Mouse (Mus musculus) thymus, postnatal 36 days (tissue): Measurements from ENCODE around the gene Sdk2.
A peak's percentile ranks its signal among the peaks of the same experiment; 100 is the strongest.

Source experiments
- DNase-seq, 2 experiments: peaks; one replicate each; pipeline ENCODE4 v3.0.0; 2022; ENCODE audit warnings: mixed read lengths in 2 of 2

Sdk2 gene

DNA sequence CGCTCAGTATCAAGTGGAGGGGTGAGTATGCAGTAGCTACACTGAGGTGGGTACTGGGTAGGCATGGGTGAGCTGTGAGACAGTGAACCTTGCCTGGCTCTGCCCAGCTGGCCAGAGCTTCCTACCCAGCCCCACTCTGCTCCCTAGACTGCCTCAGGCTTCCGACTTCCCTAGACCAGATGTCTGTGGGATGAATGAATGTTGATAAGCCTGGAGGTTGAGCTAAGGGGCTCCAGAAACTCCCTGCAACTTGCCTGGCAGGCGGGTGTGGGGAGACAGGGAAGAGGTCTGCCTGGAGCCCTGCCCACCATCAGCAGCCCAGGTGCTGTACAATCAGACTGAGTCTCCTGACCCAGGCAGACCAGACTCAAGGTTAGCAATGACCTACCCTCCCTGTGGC, 139.0 kb downstream of the Sdk2 start:
- no peak for DNase-seq

DNA sequence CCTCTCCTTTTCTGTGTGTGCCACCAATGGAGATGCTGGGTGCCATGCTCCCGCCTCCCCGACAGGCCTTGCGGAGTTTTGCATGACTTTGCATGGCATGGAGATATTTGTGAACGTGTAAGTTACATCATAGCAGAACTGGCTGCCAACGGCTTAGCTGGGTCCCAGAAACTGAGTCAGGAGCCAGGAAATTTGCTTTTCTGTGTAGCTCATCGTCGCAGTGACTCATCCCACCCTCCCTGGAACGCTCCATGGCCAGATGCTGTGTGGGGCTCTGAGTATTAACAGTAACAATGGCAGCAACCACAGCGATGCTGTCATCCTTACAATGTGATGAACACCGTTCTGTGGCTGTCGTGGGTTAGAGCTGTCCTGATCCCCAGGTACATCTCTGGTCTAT, 139.6 kb downstream of the Sdk2 start:
- DNase-seq = no peak

DNA sequence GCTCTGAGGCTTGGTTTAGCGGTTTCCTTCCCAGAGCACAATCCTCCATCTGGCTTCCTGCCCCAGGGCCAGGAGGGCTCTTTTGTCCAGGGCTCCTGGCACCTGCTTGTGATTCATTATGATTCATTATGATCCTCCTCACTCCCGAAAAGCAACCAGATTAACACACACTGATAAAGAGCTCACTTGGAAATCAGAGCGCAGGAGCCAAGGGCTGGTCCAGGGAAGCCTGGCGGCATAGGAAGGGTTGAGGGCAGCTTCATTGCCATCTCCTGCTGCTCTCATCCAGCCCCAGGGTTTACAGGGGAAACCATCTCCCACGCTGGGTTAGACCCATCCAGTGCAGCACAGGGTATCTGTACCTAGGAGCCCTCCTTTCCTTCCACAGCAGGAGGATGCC, 143.7 kb downstream of the Sdk2 start:
- DNase-seq = no peak

DNA sequence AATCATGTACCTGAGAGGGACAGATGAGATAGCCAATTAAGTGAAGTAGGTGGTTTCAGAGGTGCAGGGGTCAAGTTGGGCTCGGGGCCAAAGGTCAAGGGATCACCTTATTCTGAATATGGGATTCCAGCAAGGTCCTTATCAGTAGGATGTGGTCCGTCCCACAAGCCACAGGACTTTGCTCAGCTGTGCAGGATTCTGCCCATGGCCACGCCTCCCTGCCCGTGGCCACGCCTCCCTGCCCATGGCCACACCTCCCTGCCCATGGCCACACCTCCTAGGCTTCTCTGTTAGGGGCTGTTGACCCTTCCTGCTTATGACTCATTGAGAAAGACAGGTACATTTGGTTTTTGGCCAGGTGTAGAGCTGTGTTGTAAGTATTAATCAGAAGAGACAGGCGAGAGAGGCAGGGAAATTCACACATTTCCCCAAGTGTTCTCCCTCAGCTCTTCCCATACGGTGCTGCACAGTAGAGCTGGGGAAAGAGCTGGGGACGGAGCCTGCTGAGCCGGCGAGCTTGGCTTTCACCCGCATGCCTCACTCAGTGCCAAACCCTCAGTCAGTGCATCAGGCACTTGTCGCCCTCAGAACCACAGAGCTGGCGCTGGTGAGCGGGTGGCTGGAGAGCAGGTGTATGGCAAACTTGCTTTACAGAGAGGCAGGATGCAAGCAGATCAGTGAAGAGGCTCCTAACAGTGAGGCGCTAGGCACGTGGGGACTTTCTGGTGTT, 163.6 kb downstream of the Sdk2 start:
- no peak for DNase-seq

DNA sequence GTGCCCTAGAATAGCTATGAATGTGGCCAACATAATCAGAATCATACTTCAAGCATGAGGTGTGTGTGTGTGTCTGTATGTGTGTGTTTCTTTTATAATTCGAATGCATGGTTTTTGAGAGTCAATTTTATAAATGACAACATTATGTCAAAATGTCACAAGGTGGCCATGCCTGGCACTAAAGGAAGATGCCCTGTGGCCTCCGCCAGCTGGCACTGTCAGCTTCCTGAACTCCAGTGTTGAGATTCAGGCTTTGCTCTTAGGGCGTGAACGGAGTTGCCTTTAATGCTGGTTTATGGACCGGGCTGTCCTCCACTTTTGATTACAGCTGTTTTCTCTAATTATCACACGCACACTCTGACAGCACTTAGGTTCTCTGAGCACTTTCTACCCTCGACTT, 164.9 kb downstream of the Sdk2 start:
- DNase-seq = no peak

DNA sequence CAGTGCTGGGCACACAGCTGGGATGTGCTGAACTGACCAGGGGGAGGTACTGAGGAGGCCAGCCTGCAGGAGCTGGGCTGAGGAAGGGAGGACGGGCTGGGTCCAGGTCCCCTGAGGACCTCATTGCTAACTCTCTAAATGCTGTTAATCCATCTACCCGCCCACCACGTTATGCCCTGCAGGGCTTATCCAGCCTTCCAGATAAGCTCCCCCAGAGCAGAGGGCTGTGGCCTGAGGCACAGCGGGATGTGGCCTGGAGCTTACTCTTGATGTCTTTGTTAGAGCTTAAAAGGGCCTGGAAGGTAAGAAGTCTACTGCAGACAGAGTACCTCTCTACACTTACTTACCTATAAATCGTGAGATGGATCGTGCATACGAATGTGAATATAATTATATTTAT, 168.2 kb downstream of the Sdk2 start:
- no peak for DNase-seq

DNA sequence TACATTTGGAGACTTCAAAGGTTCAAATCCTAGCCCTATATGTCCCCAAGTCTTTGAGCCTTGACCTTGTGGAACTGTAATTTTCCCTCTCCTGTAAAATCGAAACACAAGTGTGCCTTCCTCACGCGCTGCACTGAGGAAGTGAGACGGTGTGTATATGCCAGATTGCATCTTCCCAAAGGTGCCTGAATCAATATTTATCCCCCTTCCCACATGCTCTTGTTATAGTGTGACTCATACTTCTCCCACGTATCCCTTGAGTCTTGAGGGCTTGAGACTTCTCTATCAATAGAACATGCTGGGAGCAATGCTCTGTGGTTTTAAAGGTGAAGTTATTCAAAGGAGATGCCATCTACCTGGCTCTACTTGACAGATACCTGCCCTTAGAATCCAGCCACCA, 170.8 kb downstream of the Sdk2 start:
- DNase-seq = no peak

DNA sequence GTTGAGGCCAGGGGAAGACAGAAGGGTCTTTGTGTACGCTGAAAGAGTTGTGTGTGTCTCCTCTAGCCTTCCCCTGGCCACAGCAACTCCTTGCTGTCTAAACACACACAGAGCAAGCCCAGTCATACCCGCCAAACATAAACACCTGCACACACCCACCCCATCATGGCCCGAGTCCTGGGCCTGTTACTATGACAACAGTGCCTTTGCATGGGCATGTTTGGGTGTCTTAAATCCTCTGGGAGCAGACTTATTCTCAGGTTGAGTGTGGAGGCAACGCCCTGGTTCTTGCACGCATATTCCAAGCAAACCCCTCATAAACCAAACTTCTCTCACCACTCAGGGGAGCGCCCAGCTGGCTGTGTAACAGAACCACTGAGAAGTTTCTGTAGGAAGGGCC, 173.9 kb downstream of the Sdk2 start:
- DNase-seq = no peak

DNA sequence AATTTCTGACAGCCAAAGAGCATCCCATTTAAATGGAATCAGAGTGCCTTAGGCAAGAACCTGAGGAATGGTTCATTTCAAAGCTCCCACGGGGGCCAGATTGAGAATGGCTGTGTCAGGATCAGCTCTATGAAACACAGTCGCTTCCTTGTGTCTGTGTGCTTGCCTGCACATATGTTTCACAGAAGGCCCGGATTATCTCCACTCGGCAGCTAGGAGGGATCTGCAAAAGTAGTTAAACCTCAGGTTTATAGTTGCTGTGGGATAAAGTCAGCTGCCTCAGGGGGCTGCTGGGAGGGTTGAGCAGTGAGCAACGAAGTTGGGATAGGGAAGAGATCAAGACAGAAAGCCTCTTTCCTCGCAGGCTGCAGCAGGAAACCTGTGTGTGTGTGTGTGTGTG, 174.8 kb downstream of the Sdk2 start:
- no peak for DNase-seq

DNA sequence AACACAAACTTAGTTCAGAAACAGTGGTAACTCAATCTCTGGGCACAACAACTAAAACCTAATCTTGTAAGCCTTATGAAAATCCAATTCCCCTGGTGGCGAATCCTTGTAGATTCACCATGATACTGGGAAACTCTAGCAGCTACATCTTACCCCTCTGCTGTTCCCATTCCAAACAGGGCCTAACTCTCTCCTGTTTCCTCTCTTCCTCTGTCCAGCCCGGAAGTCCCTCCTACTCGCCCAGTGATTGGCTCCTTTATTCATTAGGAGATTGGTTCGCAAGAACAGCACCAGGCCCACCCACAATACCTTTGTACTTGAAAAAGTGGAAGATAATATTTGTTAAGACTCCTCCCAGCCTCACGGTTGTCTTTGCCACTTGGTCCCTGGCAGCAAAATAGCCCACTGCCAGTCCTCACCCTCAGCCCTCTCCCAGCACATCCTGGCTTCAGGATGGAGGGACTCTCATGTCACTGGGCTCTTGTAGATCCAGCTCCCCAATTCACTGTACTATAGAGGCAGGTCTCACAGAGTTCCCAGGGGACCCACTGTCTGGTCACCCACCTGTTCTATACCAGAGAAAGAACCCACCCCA, 178.6 kb downstream of the Sdk2 start:
- DNase-seq = no peak

DNA sequence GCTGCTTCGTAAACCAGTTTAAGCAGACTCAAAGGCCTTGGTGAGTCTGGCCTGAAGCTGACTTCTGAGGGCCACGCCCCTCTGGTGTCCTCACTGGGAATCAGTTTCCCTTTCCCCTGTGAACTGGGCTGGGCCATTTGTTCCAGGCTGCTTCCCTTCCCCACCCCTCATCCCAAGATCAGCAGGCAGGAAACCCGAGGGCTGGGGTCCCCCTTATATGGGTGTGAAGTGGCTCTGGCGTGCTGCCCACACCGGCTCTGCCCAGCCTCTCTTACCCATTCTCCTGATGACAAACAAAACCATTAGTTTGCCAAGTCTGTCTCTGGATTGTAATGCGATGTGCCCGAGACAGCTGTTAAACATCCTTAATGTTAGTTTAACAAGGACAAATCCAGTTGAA, 180.5 kb downstream of the Sdk2 start:
- DNase-seq = no peak

DNA sequence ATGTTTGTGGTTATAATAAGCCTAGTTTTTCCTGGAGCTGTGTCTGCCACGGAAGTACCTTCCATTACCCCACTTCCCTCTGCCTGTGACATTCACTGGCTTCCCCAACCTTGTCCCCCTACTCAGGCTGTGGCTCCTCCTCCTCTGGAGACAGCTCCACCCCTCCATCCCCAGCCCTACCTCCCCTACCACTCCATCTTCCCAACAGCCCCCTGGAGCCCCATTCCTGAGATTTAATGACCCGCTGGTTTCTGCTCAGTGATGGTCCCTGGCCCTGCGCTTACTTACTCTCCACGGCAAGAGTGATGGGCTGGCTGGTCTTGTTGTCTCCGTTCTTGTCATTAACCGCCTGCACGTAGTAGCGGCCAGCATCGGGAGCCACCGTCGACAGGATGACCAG, 181.9 kb downstream of the Sdk2 start:
- no peak for DNase-seq

DNA sequence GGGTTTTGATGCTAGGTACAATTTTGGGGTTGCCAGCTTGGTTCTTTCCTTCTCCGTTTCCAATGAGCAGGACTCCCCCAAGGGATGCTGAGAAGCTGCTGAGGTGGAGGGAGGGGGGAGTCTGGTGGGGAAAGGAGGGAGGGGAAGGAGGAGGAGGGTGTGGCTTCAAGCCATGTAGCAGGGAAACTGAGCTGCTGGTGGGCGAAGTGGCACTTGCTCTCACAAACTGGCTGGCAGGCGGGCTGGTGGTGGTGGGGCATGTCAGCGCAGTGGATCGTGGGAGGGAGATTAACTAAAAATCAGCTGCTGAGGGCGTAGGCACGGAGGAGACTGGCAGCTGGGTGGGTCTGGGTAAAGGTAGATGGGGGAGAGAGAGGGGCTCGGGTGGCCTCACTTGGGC, 183.8 kb downstream of the Sdk2 start:
- no peak for DNase-seq

DNA sequence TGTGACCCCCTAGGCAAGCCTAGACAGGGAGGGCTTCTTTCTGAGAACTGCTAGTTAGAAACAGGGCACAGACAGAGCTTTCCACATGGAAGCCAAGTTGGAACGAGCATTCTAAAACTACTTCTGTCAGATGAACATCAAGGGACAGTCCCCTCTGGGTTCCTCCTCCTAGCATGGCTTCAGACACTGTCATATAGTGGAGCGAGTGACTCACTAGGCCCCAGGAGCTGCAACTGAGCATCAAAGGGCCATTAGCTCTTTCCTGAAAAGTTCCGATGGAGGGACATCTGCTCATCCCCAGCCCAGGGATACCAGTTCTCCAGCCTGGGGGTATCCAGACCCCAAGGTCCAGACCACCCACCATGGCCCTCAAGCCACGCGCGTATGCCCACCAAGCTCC, 185.0 kb downstream of the Sdk2 start:
- no peak for DNase-seq

DNA sequence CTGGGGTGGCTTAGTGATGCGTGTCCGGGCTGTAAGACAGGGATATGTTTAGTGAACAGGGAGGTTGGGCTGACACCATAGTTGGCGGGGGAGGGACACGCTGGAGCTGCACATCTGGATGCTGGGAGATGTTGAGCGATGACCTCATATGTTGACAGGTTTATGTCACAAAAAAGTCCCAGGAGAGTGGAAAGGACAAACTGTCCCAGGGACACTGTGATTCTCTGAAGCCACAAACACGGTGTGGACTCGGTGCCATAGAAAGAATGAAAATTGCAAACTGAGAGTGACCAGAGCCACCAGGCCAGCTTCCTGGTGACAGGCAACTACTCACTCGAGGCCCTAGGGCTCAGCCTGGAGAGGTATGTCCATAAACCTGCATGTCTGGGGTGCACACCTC, 199.8 kb downstream of the Sdk2 start:
- DNase-seq = no peak

DNA sequence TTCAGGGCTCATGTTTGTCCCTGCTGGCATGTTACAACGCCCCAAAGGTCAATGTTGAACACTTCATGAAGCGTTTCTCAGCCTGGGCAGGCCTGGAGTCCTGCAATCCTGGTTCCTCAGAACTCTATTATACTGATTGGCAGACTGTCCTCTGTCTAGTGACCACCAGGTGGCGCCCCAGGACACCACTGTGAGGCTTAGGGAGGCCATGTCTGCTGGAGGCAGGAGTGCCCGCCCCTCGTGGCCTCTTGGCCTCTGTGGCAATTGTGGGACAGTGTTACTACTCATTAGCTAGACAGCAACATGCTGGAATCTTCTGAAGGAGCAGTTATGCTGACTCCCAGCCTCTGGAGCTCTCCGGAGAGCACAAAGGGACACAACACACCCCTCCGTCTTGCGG, 201.2 kb downstream of the Sdk2 start:
- DNase-seq = peak; percentile 63 to 67

DNA sequence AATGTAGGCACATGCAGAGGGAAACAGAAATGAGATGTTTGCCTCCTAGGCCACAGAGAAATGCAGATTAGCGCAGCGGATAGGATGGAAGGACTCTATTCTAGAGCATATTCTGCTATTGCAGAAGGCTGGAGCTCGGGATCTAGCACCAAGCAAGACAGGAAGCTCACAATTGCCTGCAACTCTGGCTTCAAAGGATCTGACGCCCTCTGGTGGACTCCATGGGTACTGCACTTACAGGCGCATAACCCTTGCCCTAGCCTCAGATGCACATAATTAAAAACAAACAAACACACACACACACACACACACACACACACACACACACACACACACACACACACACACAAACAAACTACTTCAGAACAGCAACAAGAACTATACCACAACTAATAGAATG, 203.4 kb downstream of the Sdk2 start:
- DNase-seq = peak; percentile 35 to 40

DNA sequence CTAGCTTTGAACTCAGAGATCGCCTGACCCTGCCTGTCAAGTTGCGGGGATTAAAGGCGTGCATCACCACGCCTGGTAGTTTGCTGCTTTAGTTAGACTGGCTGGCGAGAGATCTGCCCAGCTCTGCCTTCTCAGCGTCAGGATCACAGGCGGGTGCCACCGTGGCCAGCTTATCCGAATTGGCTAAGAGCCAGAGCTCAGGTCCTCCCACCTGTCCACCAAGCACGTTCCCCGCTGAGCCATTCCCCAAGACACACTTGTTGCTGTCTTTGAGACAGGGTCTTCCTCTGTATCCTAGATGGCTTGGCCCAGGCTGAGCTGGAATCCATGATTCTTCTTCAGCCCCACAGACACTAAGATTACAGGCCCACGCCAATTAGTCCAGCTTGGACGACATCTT, 211.2 kb downstream of the Sdk2 start:
- DNase-seq = no peak

DNA sequence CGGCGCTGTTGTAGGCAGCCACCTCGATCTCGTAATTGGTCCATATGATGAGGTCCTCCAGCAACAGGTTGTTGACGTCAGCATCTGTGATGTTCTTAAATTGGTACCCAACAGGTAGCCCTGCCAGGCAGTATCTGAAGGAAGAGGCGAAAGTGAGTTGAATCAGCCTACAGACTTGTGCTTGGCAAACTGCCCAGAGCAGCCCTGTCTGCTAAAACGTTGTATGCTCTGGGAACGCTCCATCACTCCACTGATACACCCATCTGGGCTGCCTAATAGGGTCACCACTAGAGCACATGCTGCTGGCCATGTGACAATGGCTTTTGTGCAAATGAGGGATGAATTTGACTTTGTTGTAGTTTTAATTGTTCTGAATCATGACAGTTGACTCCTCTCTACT, 215.1 kb downstream of the Sdk2 start:
- no peak for DNase-seq

DNA sequence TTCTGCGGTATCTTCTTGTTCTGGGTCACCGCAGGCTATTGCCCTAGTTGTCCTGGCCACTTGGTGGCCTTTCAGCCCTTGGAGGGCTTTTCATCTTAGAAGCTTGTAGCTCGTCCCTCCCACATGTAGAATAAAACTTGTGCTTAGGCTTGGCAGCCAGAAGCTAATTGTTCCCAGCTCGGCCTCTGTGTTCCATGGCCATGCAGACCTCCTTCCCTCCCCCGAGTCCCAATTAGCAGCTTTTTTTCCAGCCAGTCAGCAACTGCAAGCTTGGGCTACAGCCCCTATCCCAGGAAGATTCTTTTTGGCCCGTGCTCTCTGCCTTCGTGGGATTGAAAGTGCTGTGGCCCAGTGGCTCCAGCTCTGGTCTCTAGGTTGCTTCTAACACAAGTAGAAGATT, 217.5 kb downstream of the Sdk2 start:
- no peak for DNase-seq

DNA sequence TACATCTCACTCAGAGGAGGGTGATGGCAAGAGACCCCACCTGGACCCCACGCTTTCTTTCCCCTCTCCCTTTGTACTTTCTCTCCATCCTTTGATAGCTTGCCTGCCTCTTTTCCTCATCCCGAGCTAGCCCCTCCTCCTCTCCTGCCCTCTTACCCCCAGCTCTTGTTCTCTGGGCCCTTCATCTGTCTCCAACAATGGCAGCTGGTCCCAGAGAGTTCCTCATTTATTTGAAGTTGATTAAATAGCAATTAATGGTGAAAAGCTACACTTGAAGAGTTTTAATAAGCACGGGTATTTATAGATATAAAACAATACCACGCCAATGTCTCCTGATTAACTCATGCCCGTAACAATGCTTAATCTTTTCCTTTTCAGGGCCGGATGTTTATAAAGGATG, 222.9 kb downstream of the Sdk2 start:
- DNase-seq = no peak

DNA sequence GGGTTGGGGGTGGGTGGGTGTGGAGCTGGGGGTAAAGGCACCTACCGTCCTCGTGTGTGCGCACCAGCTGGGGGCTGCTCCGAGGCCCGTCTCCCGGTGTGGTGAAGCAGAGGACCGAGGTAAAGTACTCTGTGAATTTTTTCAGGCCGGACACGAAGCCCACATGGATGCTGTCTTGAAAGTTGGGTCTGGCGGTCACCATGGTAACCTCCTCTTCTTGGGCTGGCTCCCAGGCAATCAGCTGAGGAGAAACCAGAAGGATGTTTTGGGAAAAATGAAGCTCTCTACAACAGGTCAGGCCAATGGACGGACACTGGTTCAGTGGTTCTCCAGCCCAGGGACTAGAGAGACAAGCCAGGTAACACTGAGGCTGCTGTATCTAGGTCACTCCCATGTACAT, 224.0 kb downstream of the Sdk2 start:
- no peak for DNase-seq

DNA sequence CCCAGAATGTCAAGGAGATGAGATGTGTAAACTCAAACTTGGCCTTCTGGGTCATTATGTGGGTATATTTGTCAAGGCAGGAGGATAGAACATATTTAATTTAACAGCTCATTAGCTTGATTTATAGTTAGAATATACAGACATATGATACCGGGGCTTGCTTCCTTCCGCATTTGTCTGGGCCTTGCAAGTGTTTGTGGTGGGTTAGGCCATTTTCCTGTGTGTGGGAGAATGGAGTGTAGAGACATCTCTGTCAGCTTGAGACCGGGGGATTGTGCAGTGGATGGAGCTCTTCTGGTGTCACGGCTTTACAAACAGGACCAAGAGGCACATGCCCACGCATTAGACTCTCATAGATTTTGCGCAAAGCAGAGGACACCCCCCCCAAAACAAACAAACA, 235.2 kb downstream of the Sdk2 start:
- no peak for DNase-seq

DNA sequence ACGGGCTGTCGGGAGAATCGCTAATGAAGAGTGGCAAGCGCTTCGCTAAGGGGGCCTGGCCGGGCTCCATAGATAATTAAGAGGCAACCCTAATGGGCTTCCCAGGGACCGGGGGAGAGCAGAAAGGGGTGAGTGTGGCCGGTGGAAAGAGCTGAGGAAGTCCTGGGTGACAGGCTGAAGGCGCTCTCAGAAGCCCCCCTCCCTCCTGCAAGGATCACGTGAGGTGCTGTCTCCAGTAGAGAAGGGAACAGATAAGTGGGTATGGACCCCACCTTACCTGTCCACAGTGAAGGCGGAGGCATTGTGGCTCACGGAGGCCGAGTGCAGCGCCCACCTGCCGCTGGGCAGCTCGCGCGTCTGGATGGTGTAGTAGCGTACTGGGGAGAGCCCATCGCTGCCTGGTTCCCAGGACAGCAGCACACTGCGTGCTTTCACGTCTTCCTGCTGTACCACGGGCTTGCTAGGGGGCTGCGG, 238.7 kb downstream of the Sdk2 start:
- no peak for DNase-seq

DNA sequence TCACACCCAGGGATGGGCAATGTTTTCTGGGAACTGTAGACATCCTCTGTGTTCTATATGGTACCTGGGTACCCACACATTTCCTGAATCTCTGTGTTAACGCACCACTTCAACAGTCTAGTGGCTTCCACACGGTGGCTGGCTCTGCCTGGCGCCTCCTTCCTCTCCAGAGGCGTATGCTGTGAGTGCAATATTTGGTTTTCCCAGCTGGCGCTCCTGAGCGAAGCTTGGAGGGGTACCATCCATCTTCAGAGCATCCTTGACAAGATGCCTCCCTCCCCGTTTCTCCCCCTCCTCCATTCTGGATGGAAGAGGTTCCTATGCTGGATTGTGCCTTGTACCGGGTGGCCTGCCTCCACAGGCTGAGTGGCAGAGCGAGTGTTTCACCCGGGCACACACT, 246.8 kb downstream of the Sdk2 start:
- DNase-seq = no peak
